Mouse (Mus musculus) lung, postnatal 14 days (tissue): ENCODE measurements around the gene Ldlrap1.

ENCODE experiments used
- DNase-seq: peaks from one replicate; pipeline ENCODE4 v3.0.0; 2021

Gene Ldlrap1

DNA sequence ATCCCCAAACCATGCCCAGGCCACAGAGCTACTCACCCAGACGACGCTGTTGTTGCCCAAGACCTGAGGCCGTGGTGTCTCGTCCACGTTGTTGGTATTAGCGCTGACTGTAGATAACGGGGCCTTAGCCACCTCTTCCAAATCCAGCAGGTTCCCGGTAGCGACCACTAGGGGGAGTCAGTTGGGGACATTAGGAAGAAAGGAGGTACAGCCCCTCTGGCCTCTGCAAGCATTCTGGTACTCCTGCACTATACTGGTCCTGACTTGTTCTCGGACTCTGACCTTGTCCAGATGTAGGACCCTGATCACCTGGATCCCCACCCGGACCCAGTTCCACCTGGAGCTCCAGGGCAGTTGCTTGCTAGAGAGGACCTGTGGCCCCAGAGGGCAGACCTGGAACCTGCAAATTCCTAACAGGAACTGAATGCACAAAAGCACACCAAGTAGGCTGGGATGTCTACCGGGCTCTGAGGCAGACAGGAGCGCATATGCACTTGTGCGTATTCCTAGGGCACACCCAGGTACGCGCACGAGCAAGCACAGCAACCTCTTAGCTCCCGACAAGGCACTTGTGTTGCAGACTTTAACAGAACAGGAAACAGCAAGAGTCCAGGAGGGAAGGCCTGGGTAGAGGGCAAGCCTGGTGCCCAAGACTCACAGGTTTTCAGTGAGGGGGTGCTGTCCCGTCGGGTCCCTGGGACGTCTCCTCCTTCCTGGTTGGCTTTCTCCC lies 18.4 kb downstream of the Ldlrap1 start:
- DNase-seq = no peak

GRCm38 (mm10) chr4:134745900-134746661 lies 21.7 kb downstream of the Ldlrap1 start:
- DNase-seq = no peak

DNA sequence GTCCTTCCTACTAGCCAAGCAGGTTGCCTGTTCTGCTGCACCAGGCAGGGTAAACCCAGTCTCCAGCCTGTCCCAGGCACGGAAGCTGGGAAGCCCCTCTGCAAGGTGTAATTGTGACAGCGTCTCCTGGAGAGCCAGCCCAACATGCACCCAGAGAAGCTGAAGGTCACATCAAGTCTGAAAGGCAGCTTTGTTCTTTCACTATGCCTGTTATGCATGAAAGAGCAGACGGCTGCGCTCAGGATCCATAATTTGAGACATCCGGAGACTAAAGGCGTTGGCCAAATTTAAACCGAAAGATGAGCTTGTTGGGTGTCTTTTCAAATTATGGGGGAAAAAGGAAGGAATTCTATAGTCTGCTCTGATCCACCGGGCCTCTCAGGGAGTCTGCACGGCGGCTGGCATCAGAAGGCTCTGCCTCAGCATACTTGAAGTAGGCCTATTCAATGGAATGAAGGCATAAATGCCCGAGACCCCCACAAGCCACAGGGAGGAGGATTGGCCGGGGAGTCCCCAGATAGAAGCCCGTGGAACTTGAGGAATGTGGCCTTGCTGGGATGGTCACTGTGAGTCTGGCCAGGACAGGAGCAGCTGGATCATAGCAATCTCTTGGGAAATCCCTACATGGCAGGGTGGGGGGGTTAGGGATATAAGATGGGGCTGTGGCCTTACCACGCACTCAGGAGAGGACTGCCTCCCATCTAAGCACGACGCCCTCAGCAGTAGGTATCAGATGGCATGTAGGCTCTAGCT lies 23.8 kb downstream of the Ldlrap1 start:
- no peak for DNase-seq

DNA sequence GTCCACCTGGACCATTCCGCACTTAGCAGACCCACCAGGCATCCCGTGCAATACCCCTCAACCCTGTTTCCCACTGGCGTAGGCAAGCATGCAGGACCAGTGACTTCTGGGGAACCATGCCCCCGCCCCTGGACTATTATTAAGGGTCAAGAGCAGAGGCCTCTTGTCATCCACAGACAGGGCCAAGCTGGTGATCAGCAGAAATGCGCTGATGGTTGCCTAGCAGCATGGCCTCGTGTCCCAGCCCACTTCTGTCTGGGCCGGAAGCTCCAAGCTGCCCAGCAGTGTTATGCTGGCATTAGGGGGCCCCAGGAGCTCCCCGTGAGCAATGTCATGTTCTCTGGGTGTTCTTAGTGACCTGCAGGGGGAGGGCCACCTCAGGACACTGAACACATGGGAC lies 25.9 kb downstream of the Ldlrap1 start:
- no peak for DNase-seq

DNA sequence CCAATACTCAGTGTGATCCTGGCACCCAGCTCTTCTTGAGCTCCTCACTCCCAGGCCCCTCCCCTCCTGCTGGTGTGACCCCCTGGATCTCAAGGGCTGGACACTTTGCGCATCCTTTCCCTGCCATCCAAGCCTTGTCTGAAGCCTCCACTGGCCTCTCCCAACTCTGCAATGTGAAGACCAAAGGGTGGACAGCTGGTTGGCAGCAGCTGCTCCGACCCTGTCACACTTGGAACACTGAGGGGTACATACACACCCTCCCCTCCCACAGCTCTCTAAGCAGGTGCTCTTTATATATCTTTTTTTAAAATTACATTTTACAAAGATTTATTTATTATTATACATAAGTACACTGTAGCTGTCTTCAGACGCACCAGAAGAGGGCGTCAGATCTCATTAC lies 27.6 kb downstream of the Ldlrap1 start:
- DNase-seq = no peak

DNA sequence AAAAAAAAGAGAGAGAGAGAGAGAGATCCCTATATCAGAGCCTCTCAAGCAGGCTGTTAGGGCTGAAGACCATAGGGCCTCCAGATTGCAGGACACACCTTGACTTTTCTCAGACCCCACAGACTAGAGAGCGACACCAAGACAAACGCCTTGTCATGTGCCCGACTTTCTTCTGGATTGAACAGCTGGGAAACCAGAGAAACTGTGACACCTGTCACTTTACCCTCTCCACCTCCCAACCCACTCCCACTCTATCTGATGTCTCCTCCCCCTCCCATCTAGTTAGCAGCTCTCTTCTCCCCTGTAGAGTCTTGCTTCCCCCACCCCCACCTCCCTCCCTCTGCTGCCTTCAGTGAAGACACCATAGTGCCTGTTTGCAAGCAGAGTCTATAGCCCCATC lies 28.3 kb downstream of the Ldlrap1 start:
- no peak for DNase-seq

GRCm38 (mm10) chr4:134737365-134737910 lies 30.4 kb downstream of the Ldlrap1 start:
- DNase-seq = no peak

GRCm38 (mm10) chr4:134736147-134736546 lies 31.7 kb downstream of the Ldlrap1 start:
- DNase-seq = no peak

- peak; percentile 53 for DNase-seq
These were observed 33.2 kb downstream of the Ldlrap1 start for GRCm38 (mm10) chr4:134734629-134735081.

DNA sequence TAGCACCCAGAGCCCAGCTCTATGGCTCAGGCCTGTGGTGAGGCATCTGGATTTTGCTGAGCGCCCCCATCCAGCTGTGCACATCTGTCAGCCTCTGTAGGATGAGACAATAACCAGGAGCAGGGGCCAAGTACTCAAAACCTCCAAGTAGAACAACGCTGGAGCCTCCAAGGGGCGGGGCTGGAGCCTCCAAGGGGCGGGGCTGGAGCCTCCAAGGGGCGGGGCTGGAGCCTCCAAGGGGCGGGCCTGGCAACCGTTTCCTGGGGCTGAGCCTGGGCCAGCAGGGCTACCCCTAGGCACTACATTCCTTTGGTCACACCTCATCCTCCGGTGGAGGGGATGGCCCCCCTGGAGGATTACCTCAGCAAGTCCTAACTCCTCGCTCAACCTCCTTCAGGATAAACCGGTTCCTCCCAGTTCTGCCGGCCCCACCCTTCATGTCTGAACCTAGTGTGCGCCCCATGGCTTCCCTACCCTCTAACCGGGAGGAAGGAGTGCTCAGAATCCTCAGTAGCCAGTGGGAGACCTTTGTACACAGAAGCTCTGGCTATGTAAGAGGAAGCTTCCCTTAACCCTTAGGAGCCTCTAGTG lies 33.7 kb downstream of the Ldlrap1 start:
- peak; percentile 76 for DNase-seq

GRCm38 (mm10) chr4:134733371-134733770 lies 34.5 kb downstream of the Ldlrap1 start:
- no peak for DNase-seq

DNA sequence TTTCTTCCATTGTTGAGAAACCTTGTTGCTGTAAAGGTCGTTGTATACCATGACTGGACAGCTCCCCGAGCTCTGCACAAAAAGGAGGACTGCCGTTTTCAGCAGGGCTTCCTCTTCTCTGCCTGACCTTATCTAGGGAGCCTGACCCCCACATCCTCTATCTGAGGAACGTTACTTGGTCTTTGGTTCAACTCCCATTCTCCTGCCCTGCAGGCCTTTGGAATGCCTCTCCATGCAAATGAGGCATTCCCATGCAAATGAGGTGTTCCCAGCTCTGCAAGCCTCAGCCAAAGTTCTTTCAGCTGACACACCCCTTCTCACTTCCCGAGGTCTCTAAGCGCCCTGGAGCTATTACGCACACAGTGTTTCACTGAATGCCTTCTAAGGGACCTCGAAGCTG lies 37.7 kb downstream of the Ldlrap1 start:
- DNase-seq = no peak

- DNase-seq = no peak
These were observed 42.0 kb downstream of the Ldlrap1 start for GRCm38 (mm10) chr4:134725735-134726345.

- DNase-seq = no peak
These were observed 42.9 kb downstream of the Ldlrap1 start for GRCm38 (mm10) chr4:134724974-134725373.

DNA sequence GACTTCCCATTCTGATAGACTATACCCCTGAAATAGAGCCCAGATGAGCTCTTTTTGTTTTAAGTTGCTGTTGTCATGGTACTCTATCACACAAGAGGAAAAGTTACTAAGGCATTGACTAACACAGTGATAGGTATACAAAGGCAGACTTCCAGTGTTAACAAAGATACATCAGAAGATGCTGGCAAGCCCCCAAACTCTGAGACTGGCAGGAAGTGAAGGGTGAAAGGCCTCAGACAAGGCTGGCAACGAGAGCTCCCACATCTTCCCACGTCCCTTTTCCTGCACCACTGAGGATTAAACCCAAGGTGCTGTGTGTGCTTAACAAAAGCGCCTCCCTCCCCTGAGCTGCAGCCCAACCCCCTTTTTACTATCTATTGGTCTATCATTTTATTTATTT lies 44.6 kb downstream of the Ldlrap1 start:
- DNase-seq = peak; percentile 60

GRCm38 (mm10) chr4:134721076-134721475 lies 46.7 kb downstream of the Ldlrap1 start:
- no peak for DNase-seq

DNA sequence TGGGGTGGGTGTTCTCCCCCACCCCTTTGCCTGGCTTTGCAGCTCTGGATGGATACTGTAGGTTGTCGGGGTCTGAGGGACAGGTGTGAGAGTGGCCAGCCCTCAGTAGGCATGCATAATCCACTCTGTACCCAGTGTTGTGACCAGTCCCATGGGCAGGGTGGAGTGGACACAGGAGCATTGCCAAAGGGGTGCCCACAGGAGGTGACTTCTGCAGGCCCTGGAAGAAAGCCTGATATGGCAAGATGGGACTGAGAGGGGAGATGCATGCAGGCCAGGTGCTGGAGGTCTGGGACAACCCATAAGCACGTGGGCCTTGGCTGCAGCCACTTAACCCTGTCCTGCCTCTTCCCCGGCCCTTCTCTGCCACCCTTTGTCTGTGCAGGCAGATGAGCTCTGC lies 47.5 kb downstream of the Ldlrap1 start:
- DNase-seq = no peak

- no peak for DNase-seq
These were observed 48.3 kb downstream of the Ldlrap1 start for GRCm38 (mm10) chr4:134719489-134719888.

GRCm38 (mm10) chr4:134713937-134714336 lies 53.9 kb downstream of the Ldlrap1 start:
- peak; percentile 90 for DNase-seq

DNA sequence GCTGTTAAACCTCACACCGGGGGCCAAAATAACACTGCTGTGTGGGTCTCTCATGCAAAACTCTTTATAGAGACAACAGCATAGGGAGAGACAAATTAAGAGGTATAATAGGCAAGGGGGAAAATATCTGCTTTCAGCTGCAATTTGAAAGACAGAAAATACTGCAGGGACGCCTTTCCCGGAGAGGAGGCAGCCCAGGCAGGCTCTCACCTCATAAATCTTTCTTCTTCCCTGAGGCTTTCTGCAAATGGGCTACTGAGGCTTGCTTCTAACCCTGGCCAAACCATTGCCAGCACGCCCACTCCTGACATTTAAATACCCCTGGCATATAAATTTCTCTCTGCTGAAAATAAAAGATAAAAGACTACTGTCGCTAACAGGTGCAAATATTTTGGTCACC lies 62.5 kb downstream of the Ldlrap1 start:
- DNase-seq = no peak

GRCm38 (mm10) chr4:134704590-134704989 lies 63.2 kb downstream of the Ldlrap1 start:
- DNase-seq = no peak

DNA sequence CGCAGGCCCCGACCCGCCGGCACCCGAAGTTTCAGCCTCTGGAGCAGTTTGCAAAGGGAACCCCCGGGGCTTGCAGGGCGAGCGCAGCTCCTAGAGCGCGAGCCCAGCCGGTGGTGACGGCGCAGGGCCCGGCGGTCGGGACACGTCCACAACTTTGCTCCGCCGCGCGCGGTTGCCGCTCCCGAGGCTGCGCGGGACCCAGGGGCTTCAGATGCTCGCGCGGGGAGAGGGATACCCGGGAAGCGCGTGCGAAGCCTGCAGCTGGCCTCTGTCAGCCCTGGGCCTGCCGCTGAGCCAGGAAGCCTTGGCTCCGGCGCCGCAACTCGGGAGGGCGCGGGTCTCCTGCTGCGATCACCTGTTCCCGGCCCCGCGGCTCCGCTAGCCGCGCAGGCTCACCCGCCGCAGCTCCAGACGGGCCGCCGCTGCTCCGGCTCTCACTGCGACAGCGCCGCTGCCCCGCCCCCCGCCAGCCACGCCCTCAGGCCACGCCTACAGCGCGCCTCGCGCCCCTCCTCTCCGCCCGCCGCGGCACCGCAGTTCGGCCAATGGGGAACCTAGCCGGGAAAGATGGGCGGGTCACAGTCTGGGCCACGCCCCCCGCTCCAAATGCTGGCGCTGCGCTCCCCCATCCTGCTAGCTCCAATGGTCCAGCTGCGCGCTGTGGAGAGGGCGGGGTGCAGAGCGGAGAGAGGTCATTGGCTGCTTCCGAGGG lies 63.8 kb downstream of the Ldlrap1 start, which contains the start of gene Man1c1:
TSS of gene Man1c1 (minus strand) at position 456 of the 712 bp plus-strand sequence.
- peak; percentile 99 for DNase-seq
